23 mouse cellular contexts compared by ENCODE assay signal in the genomic region with DNA sequence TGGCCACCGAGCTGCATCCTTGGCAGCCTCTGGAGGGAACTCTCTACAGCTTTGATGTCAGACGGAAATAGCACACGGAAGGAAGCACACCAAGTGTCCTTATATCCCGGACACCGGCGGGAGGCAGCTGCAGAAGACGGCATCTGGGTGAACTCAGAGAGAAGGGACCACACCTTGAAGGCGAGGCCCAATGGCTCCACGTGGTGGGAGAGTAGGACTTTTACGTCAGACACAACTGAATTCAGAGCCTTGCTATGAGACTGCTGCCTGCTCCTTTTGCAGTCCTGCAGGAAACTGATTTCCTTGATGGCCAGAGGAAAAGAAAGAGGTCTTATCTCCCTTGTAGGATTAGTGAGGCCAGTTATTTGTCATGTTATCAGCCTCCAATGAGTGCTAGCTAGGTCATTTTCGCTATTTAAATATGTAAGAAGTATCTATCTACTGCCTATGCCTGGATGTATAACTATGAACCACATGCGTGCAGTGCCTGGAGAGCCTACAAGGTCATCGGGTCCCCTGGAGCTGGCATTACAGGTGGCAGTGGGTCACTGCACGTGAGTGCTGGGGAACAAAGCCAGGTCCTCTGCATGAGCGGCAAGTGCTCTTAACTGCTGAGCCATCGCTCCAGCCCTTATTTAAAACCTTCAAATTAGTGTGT. TPM values are rescaled to one million over a fixed set of nuclear protein-coding genes. Genes with fewer than 3 reads are reported as not detected.
DNase-seq lines count a peak whose midpoint lies in the region; ATAC-seq lines count a peak whose summit lies in the region.
"Had no signal": no experiment of that assay in that cellular context is flagged by ENCODE, and none has a peak within 500 bp of the region (broad histone marks: within the 10 kb centered on the region; RNA-seq: fewer than 3 reads in every experiment).

No protein-coding gene starts in this region.

- WGBS in embryonic facial prominence, embryonic 13.5 days: 81% methylated on average over 16 of the region's 16 CpGs
- 88% methylated on average over 16 of the region's 16 CpGs for WGBS in embryonic facial prominence, embryonic 10.5 days
- WGBS in intestine, embryonic 15.5 days: 66% methylated on average over 16 of the region's 16 CpGs
- WGBS in limb, embryonic 12.5 days: 73% methylated on average over 16 of the region's 16 CpGs
- WGBS in stomach, embryonic 16.5 days: 68% methylated on average over 16 of the region's 16 CpGs
- WGBS in liver, embryonic 11.5 days: 75% methylated on average over 16 of the region's 16 CpGs

- no peak for DNase-seq in embryonic facial prominence, embryonic 10.5 days (ENCODE audit: low spot score)
- no peak for DNase-seq in liver, embryonic 11.5 days (ENCODE audit: low spot score)
- DNase-seq in B cell, adult 2 months: no peak
- DNase-seq in kidney, adult 8-10 months: no peak
- DNase-seq: adrenal gland, adult 2 months; adrenal gland, postnatal 25 days; cerebellum, adult 18-20 months; cerebellum, adult 9-11 months; cerebellum, postnatal 36 days; forebrain, postnatal 0 days; gastrocnemius, postnatal 36 days; heart, adult 11 months; heart, postnatal 4 days had no signal

- ATAC-seq in embryonic facial prominence, embryonic 13.5 days (ENCODE audit: insufficient number of reproducible peaks, insufficient read depth, low FRiP score, low TSS enrichment, low read depth): no peak
- ATAC-seq in intestine, embryonic 15.5 days: peak; percentile 66
- ATAC-seq in limb, embryonic 12.5 days (ENCODE audit: insufficient number of reproducible peaks, insufficient read depth, low FRiP score, low TSS enrichment, low read depth): no peak
- peak; percentile 57; the same call in 1 of the 2 replicates for ATAC-seq in stomach, embryonic 16.5 days (ENCODE audit: insufficient read depth, low FRiP score)
- ATAC-seq in liver, embryonic 11.5 days (replicated peaks; ENCODE audit: low FRiP score): no peak
- ATAC-seq: forebrain, embryonic 13.5 days; forebrain, postnatal 0 days; hindbrain, embryonic 16.5 days; Patski had no signal

- no peak overlapping the region for H3K4me2 ChIP-seq in embryonic facial prominence, embryonic 13.5 days
- no peak overlapping the region for H3K4me2 ChIP-seq in intestine, embryonic 15.5 days (replicated peaks)
- H3K4me2 ChIP-seq in limb, embryonic 12.5 days: no peak overlapping the region
- H3K4me2 ChIP-seq in stomach, embryonic 16.5 days (ENCODE audit: low read depth, low read length): no peak overlapping the region
- H3K4me2 ChIP-seq in liver, embryonic 11.5 days: no peak overlapping the region
- H3K4me2 ChIP-seq: forebrain, embryonic 13.5 days; hindbrain, embryonic 12.5 days had no signal

- no peaks in the 10 kb centered on the region for H3K27me3 ChIP-seq in embryonic facial prominence, embryonic 13.5 days
- no peaks in the 10 kb centered on the region for H3K27me3 ChIP-seq in embryonic facial prominence, embryonic 10.5 days (replicated peaks; ENCODE audit: low read depth, poor library complexity, severe bottlenecking)
- H3K27me3 ChIP-seq in intestine, embryonic 15.5 days (replicated peaks): no peaks in the 10 kb centered on the region
- H3K27me3 ChIP-seq in limb, embryonic 12.5 days: no peaks in the 10 kb centered on the region
- H3K27me3 ChIP-seq in stomach, embryonic 16.5 days (ENCODE audit: control insufficient read depth, insufficient read depth, low read length): no peaks in the 10 kb centered on the region
- H3K27me3 ChIP-seq in liver, embryonic 11.5 days (replicated peaks; ENCODE audit: control insufficient read depth, insufficient read depth, low read length): no peaks in the 10 kb centered on the region
- H3K27me3 ChIP-seq: CH12.LX; forebrain, embryonic 13.5 days; hindbrain, embryonic 12.5 days; Patski had no signal

- H3K27ac ChIP-seq in embryonic facial prominence, embryonic 13.5 days: 0 out of 2 replicates have a peak overlapping the region, but pooled peaks have one; percentile 48
- H3K27ac ChIP-seq in embryonic facial prominence, embryonic 10.5 days (replicated peaks): no peak overlapping the region
- no peak overlapping the region for H3K27ac ChIP-seq in intestine, embryonic 15.5 days
- peak overlapping the region; percentile 78 for H3K27ac ChIP-seq in limb, embryonic 12.5 days
- H3K27ac ChIP-seq in stomach, embryonic 16.5 days (ENCODE audit: low read length): no peak overlapping the region
- no peak overlapping the region for H3K27ac ChIP-seq in liver, embryonic 11.5 days (ENCODE audit: low read depth, low read length)
- H3K27ac ChIP-seq: forebrain, embryonic 13.5 days; heart, embryonic 10.5 days; hindbrain, embryonic 12.5 days had no signal

- H3K4me1 ChIP-seq in embryonic facial prominence, embryonic 13.5 days: peaks cover 30% of the 10 kb centered on the region
- peaks cover 23% of the 10 kb centered on the region for H3K4me1 ChIP-seq in embryonic facial prominence, embryonic 10.5 days
- 0 out of 2 replicates have a peak, but pooled peaks cover 10% of the 10 kb centered on the region for H3K4me1 ChIP-seq in intestine, embryonic 15.5 days (replicated peaks)
- peaks cover 37% of the 10 kb centered on the region for H3K4me1 ChIP-seq in limb, embryonic 12.5 days (replicated peaks)
- H3K4me1 ChIP-seq in stomach, embryonic 16.5 days (ENCODE audit: control insufficient read depth, insufficient read depth, low read length): 0 out of 2 replicates have a peak, but pooled peaks cover 5% of the 10 kb centered on the region
- no peaks in the 10 kb centered on the region for H3K4me1 ChIP-seq in liver, embryonic 11.5 days (replicated peaks; ENCODE audit: control insufficient read depth, insufficient read depth, low read length)
- H3K4me1 ChIP-seq: forebrain, embryonic 13.5 days; hindbrain, embryonic 12.5 days had no signal

- no peak overlapping the region for H3K4me3 ChIP-seq in embryonic facial prominence, embryonic 13.5 days
- H3K4me3 ChIP-seq in embryonic facial prominence, embryonic 10.5 days: no peak overlapping the region
- H3K4me3 ChIP-seq in intestine, embryonic 15.5 days (replicated peaks): no peak overlapping the region
- no peak overlapping the region for H3K4me3 ChIP-seq in limb, embryonic 12.5 days (replicated peaks)
- H3K4me3 ChIP-seq in stomach, embryonic 16.5 days (replicated peaks; ENCODE audit: low read length): no peak overlapping the region
- H3K4me3 ChIP-seq in liver, embryonic 11.5 days (ENCODE audit: low read depth, low read length): no peak overlapping the region
- H3K4me3 ChIP-seq: forebrain, embryonic 13.5 days; heart, embryonic 10.5 days; hindbrain, embryonic 12.5 days had no signal

- H3K9ac ChIP-seq in embryonic facial prominence, embryonic 13.5 days: no peak overlapping the region
- no peak overlapping the region for H3K9ac ChIP-seq in intestine, embryonic 15.5 days
- no peak overlapping the region for H3K9ac ChIP-seq in limb, embryonic 12.5 days (replicated peaks)
- no peak overlapping the region for H3K9ac ChIP-seq in stomach, embryonic 16.5 days (ENCODE audit: low read length)
- H3K9ac ChIP-seq in liver, embryonic 11.5 days (ENCODE audit: low read depth, low read length): no peak overlapping the region
- H3K9ac ChIP-seq: forebrain, embryonic 13.5 days; forebrain, postnatal 0 days; hindbrain, embryonic 12.5 days had no signal

- no peaks in the 10 kb centered on the region for H3K9me3 ChIP-seq in embryonic facial prominence, embryonic 13.5 days
- H3K9me3 ChIP-seq in embryonic facial prominence, embryonic 10.5 days: no peaks in the 10 kb centered on the region
- H3K9me3 ChIP-seq in intestine, embryonic 15.5 days: no peaks in the 10 kb centered on the region
- H3K9me3 ChIP-seq in limb, embryonic 12.5 days: no peaks in the 10 kb centered on the region
- H3K9me3 ChIP-seq in stomach, embryonic 16.5 days (replicated peaks; ENCODE audit: control insufficient read depth, low read length): no peaks in the 10 kb centered on the region
- H3K9me3 ChIP-seq in liver, embryonic 11.5 days (ENCODE audit: control insufficient read depth, low read length): no peaks in the 10 kb centered on the region
- H3K9me3 ChIP-seq: heart, embryonic 10.5 days; hindbrain, embryonic 12.5 days had no signal

- H3K36me3 ChIP-seq in embryonic facial prominence, embryonic 13.5 days: peaks cover 20% of the 10 kb centered on the region
- peaks cover 17% of the 10 kb centered on the region for H3K36me3 ChIP-seq in embryonic facial prominence, embryonic 10.5 days (replicated peaks)
- H3K36me3 ChIP-seq in intestine, embryonic 15.5 days: no peaks in the 10 kb centered on the region
- H3K36me3 ChIP-seq in limb, embryonic 12.5 days: peaks cover 10% of the 10 kb centered on the region
- no peaks in the 10 kb centered on the region for H3K36me3 ChIP-seq in stomach, embryonic 16.5 days (ENCODE audit: control insufficient read depth, insufficient read depth, low read length)
- H3K36me3 ChIP-seq in liver, embryonic 11.5 days (ENCODE audit: control insufficient read depth, insufficient read depth, low read length): no peaks in the 10 kb centered on the region

RNA-seq across cellular contexts. Expression of gene Vgll4, which starts 28.7 kb away (rescaled TPM):
- 148 TPM in 2 replicates for polyA plus RNA-seq in embryonic facial prominence, embryonic 13.5 days (2015; fragmentation: Nextera tagmentation; extraction: Ambion mirVana)
- 98.8 and 111 TPM in 2 replicates for polyA plus RNA-seq in embryonic facial prominence, embryonic 10.5 days (2016; fragmentation: Nextera tagmentation; extraction: Ambion mirVana)
- polyA plus RNA-seq in intestine, embryonic 15.5 days (2015; fragmentation: Nextera tagmentation; extraction: Ambion mirVana): 74.8 and 76.0 TPM in 2 replicates
- 146 and 156 TPM in 2 replicates for polyA plus RNA-seq in limb, embryonic 12.5 days (2016; fragmentation: Nextera tagmentation; extraction: Ambion mirVana)
- polyA plus RNA-seq in stomach, embryonic 16.5 days (2015; fragmentation: Nextera tagmentation; extraction: Ambion mirVana): 75.1 and 77.1 TPM in 2 replicates
- polyA plus RNA-seq in liver, embryonic 11.5 days (2014; fragmentation: Nextera tagmentation; extraction: Ambion mirVana): 34.3 and 37.8 TPM in 2 replicates

RNA-seq across cellular contexts. Expression of gene Tamm41, which starts 39.2 kb away (rescaled TPM):
- polyA plus RNA-seq in embryonic facial prominence, embryonic 13.5 days (2015; fragmentation: Nextera tagmentation; extraction: Ambion mirVana): 63.1 and 66.2 TPM in 2 replicates
- polyA plus RNA-seq in embryonic facial prominence, embryonic 10.5 days (2016; fragmentation: Nextera tagmentation; extraction: Ambion mirVana): 96.8 and 99.5 TPM in 2 replicates
- polyA plus RNA-seq in intestine, embryonic 15.5 days (2015; fragmentation: Nextera tagmentation; extraction: Ambion mirVana): 60.1 and 61.6 TPM in 2 replicates
- polyA plus RNA-seq in limb, embryonic 12.5 days (2016; fragmentation: Nextera tagmentation; extraction: Ambion mirVana): 83.3 and 88.9 TPM in 2 replicates
- 43.0 and 49.1 TPM in 2 replicates for polyA plus RNA-seq in stomach, embryonic 16.5 days (2015; fragmentation: Nextera tagmentation; extraction: Ambion mirVana)
- polyA plus RNA-seq in liver, embryonic 11.5 days (2014; fragmentation: Nextera tagmentation; extraction: Ambion mirVana): 70.3 and 73.4 TPM in 2 replicates

Comparison
In these comparisons a context has a peak if more than half of its experiments do, and no peak if none do; other contexts are left out.
1. H3K27ac ChIP-seq: peak in embryonic facial prominence, embryonic 13.5 days (single experiment) and limb, embryonic 12.5 days (single experiment); none in embryonic facial prominence, embryonic 10.5 days (single experiment), intestine, embryonic 15.5 days (single experiment), stomach, embryonic 16.5 days (single experiment) and liver, embryonic 11.5 days (single experiment).
2. ATAC-seq: peak in intestine, embryonic 15.5 days (single experiment) and stomach, embryonic 16.5 days (single experiment); none in embryonic facial prominence, embryonic 13.5 days (single experiment), limb, embryonic 12.5 days (single experiment) and liver, embryonic 11.5 days (single experiment).